Mouse (Mus musculus): ENCODE results near the gene Lamtor3. TPM values are rescaled to one million over a fixed set of nuclear protein-coding genes. Genes with fewer than 3 reads are reported as not detected.
"Not testable (repeated sequence)": the region's sequence is repeated elsewhere in the genome, so short reads cannot be mapped to it uniquely, and the experiment has no call there.

The Lamtor3 gene
- polyA plus RNA-seq, 1 experiment from 2014 or later: 108 TPM

- WGBS: 87% methylated on average over 5 of the region's 5 CpGs
Measured at GRCm38 (mm10) chr3:137897685-137898084, 20.6 kb upstream of the Lamtor3 start.

GRCm38 (mm10) chr3:137900149-137900548, 18.2 kb upstream of the Lamtor3 start:
- H3K27me3 ChIP-seq: no peaks in the 10 kb centered on the region
- WGBS: 87% methylated on average over 10 of the region's 10 CpGs

More at GRCm38 (mm10) chr3:137897685-137898084, 20.6 kb upstream of the Lamtor3 start:
- no peak overlapping the region for H3K4me3 ChIP-seq
- no peak overlapping the region for H3K27ac ChIP-seq
- H3K9ac ChIP-seq: no peak overlapping the region
- no peak for ATAC-seq (replicated peaks; ENCODE audit: insufficient number of reproducible peaks, insufficient read depth, low FRiP score, low read depth)
- H3K27me3 ChIP-seq: no peaks in the 10 kb centered on the region
- H3K4me2 ChIP-seq: no peak overlapping the region
- no peaks in the 10 kb centered on the region for H3K4me1 ChIP-seq (replicated peaks)
- no peaks in the 10 kb centered on the region for H3K9me3 ChIP-seq (replicated peaks)
- H3K36me3 ChIP-seq: peaks cover 35% of the 10 kb centered on the region

GRCm38 (mm10) chr3:137913093-137913492, 5.2 kb upstream of the Lamtor3 start:
- H3K27me3 ChIP-seq: no peaks in the 10 kb centered on the region
- H3K9ac ChIP-seq: no peak overlapping the region
- H3K4me3 ChIP-seq: no peak overlapping the region
- no peak for ATAC-seq (replicated peaks; ENCODE audit: insufficient number of reproducible peaks, insufficient read depth, low FRiP score, low read depth)
- peaks cover 7% of the 10 kb centered on the region; the same call in 1 of the 2 replicates for H3K36me3 ChIP-seq
- no peaks in the 10 kb centered on the region for H3K9me3 ChIP-seq (replicated peaks)
- H3K4me2 ChIP-seq: no peak overlapping the region
- no peak overlapping the region for H3K27ac ChIP-seq
- 66% methylated on average over 2 of the region's 2 CpGs for WGBS
- H3K4me1 ChIP-seq (replicated peaks): peaks cover 9% of the 10 kb centered on the region; the same call in 1 of the 2 replicates

More at GRCm38 (mm10) chr3:137900149-137900548, 18.2 kb upstream of the Lamtor3 start:
- H3K4me1 ChIP-seq (replicated peaks): no peaks in the 10 kb centered on the region
- H3K9me3 ChIP-seq (replicated peaks): no peaks in the 10 kb centered on the region
- H3K9ac ChIP-seq: no peak overlapping the region
- H3K27ac ChIP-seq: no peak overlapping the region
- H3K36me3 ChIP-seq: peaks cover 25% of the 10 kb centered on the region
- H3K4me2 ChIP-seq: no peak overlapping the region
- no peak for ATAC-seq (replicated peaks; ENCODE audit: insufficient number of reproducible peaks, insufficient read depth, low FRiP score, low read depth)
- no peak overlapping the region for H3K4me3 ChIP-seq

- not testable (repeated sequence) for H3K9me3 ChIP-seq (replicated peaks); H3K27me3 ChIP-seq; H3K27ac ChIP-seq; H3K4me3 ChIP-seq; H3K4me2 ChIP-seq; H3K36me3 ChIP-seq; H3K9ac ChIP-seq; ATAC-seq (replicated peaks; ENCODE audit: insufficient number of reproducible peaks, insufficient read depth, low FRiP score, low read depth)
- WGBS: 63% methylated on average over 1 of the region's 1 CpGs
- H3K4me1 ChIP-seq (replicated peaks): peaks cover 16% of the 10 kb centered on the region
Measured at GRCm38 (mm10) chr3:137914567-137914966, 3.7 kb upstream of the Lamtor3 start.

GRCm38 (mm10) chr3:137917694-137918171, 573 bp upstream of the Lamtor3 start:
- no peaks in the 10 kb centered on the region for H3K9me3 ChIP-seq (replicated peaks)
- no peaks in the 10 kb centered on the region for H3K27me3 ChIP-seq
- peaks cover 17% of the 10 kb centered on the region for H3K4me1 ChIP-seq (replicated peaks)
- peak overlapping the region; percentile 79 for H3K4me2 ChIP-seq
- WGBS: 19% methylated on average over 12 of the region's 12 CpGs
- H3K27ac ChIP-seq: peak overlapping the region; percentile 86
- H3K36me3 ChIP-seq: peaks cover 16% of the 10 kb centered on the region; the same call in 1 of the 2 replicates
- H3K9ac ChIP-seq: peak overlapping the region; percentile 88
- H3K4me3 ChIP-seq: peak overlapping the region; percentile 99
- no peak for ATAC-seq (replicated peaks; ENCODE audit: insufficient number of reproducible peaks, insufficient read depth, low FRiP score, low read depth)

- 12% methylated on average over 6 of the region's 6 CpGs for WGBS
- no peaks in the 10 kb centered on the region for H3K27me3 ChIP-seq
- ATAC-seq (replicated peaks; ENCODE audit: insufficient number of reproducible peaks, insufficient read depth, low FRiP score, low read depth): peak; percentile 48; the same call in 1 of the 2 replicates
Measured at GRCm38 (mm10) chr3:137918932-137919311, 616 bp downstream of the Lamtor3 start.

GRCm38 (mm10) chr3:137919398-137919797, 1.1 kb downstream of the Lamtor3 start:
- H3K9ac ChIP-seq: peak overlapping the region; percentile 88
- no peaks in the 10 kb centered on the region for H3K27me3 ChIP-seq
- peaks cover 17% of the 10 kb centered on the region for H3K4me1 ChIP-seq (replicated peaks)
- peak overlapping the region; percentile 99 for H3K4me3 ChIP-seq
- 91% methylated on average over 7 of the region's 7 CpGs for WGBS
- no peak for ATAC-seq (replicated peaks; ENCODE audit: insufficient number of reproducible peaks, insufficient read depth, low FRiP score, low read depth)
- no peaks in the 10 kb centered on the region for H3K9me3 ChIP-seq (replicated peaks)
- peak overlapping the region; percentile 86 for H3K27ac ChIP-seq
- peaks cover 16% of the 10 kb centered on the region; the same call in 1 of the 2 replicates for H3K36me3 ChIP-seq
- peak overlapping the region; percentile 79 for H3K4me2 ChIP-seq

More at GRCm38 (mm10) chr3:137918932-137919311, 616 bp downstream of the Lamtor3 start:
- peak overlapping the region; percentile 86 for H3K27ac ChIP-seq
- peaks cover 16% of the 10 kb centered on the region; the same call in 1 of the 2 replicates for H3K36me3 ChIP-seq
- peak overlapping the region; percentile 99 for H3K4me3 ChIP-seq
- peak overlapping the region; percentile 88 for H3K9ac ChIP-seq
- H3K4me1 ChIP-seq (replicated peaks): peaks cover 17% of the 10 kb centered on the region
- H3K4me2 ChIP-seq: peak overlapping the region; percentile 79
- H3K9me3 ChIP-seq (replicated peaks): no peaks in the 10 kb centered on the region

- WGBS: 89% methylated on average over 4 of the region's 4 CpGs
- Histone ChIP-seq H3K27me3 (no peaks in the 10 kb centered on the region), H3K4me3 (no peak overlapping the region), H3K4me1 (replicated peaks) (peaks cover 17% of the 10 kb centered on the region), H3K27ac (no peak overlapping the region), H3K9me3 (replicated peaks) (no peaks in the 10 kb centered on the region), H3K9ac (no peak overlapping the region), H3K4me2 (no peak overlapping the region), H3K36me3 (peaks cover 24% of the 10 kb centered on the region)
- ATAC-seq (replicated peaks; ENCODE audit: insufficient number of reproducible peaks, insufficient read depth, low FRiP score, low read depth): no peak
Measured at GRCm38 (mm10) chr3:137920594-137920993, 2.3 kb downstream of the Lamtor3 start.

GRCm38 (mm10) chr3:137927010-137927409, 8.7 kb downstream of the Lamtor3 start:
- Histone ChIP-seq H3K36me3 (peaks cover 61% of the 10 kb centered on the region), H3K27me3 (no peaks in the 10 kb centered on the region), H3K4me2 (no peak overlapping the region), H3K4me3 (no peak overlapping the region), H3K9ac (no peak overlapping the region), H3K4me1 (replicated peaks) (no peaks in the 10 kb centered on the region), H3K27ac (no peak overlapping the region), H3K9me3 (replicated peaks) (no peaks in the 10 kb centered on the region)
- 82% methylated on average over 4 of the region's 4 CpGs for WGBS
- no peak for ATAC-seq (replicated peaks; ENCODE audit: insufficient number of reproducible peaks, insufficient read depth, low FRiP score, low read depth)

GRCm38 (mm10) chr3:137929940-137930339, 11.6 kb downstream of the Lamtor3 start:
- Histone ChIP-seq H3K4me3 (no peak overlapping the region), H3K9me3 (replicated peaks) (no peaks in the 10 kb centered on the region), H3K4me2 (no peak overlapping the region), H3K36me3 (peaks cover 61% of the 10 kb centered on the region), H3K27me3 (no peaks in the 10 kb centered on the region), H3K9ac (no peak overlapping the region), H3K27ac (no peak overlapping the region), H3K4me1 (replicated peaks) (no peaks in the 10 kb centered on the region)
- WGBS: 89% methylated on average over 3 of the region's 3 CpGs
- no peak for ATAC-seq (replicated peaks; ENCODE audit: insufficient number of reproducible peaks, insufficient read depth, low FRiP score, low read depth)

- Histone ChIP-seq H3K4me2 (no peak overlapping the region), H3K36me3 (peaks cover 40% of the 10 kb centered on the region), H3K9me3 (replicated peaks) (no peaks in the 10 kb centered on the region), H3K4me1 (replicated peaks) (no peaks in the 10 kb centered on the region), H3K4me3 (no peak overlapping the region), H3K9ac (no peak overlapping the region), H3K27ac (no peak overlapping the region), H3K27me3 (no peaks in the 10 kb centered on the region)
- 63% methylated on average over 7 of the region's 7 CpGs for WGBS
- ATAC-seq (replicated peaks; ENCODE audit: insufficient number of reproducible peaks, insufficient read depth, low FRiP score, low read depth): no peak
Measured at GRCm38 (mm10) chr3:137932748-137933147, 14.4 kb downstream of the Lamtor3 start.

- Histone ChIP-seq H3K9ac (no peak overlapping the region), H3K27me3 (no peaks in the 10 kb centered on the region), H3K9me3 (replicated peaks) (no peaks in the 10 kb centered on the region), H3K4me3 (no peak overlapping the region), H3K4me1 (replicated peaks) (peaks cover 3% of the 10 kb centered on the region), H3K36me3 (peaks cover 35% of the 10 kb centered on the region), H3K4me2 (no peak overlapping the region), H3K27ac (no peak overlapping the region)
- ATAC-seq (replicated peaks; ENCODE audit: insufficient number of reproducible peaks, insufficient read depth, low FRiP score, low read depth): no peak
- 57% methylated on average over 3 of the region's 3 CpGs for WGBS
Measured at GRCm38 (mm10) chr3:137933986-137934385, 15.7 kb downstream of the Lamtor3 start.

All from heart, embryonic 15.5 days (tissue).